Mouse (Mus musculus): ENCODE measurements at regions not wholly inside any gene's neighbourhood (a gene's known extent, or its start where the extent isn't known, plus 50 kb on each side); places are given as distances from the start of the nearest gene placed in this dataset.

DNA sequence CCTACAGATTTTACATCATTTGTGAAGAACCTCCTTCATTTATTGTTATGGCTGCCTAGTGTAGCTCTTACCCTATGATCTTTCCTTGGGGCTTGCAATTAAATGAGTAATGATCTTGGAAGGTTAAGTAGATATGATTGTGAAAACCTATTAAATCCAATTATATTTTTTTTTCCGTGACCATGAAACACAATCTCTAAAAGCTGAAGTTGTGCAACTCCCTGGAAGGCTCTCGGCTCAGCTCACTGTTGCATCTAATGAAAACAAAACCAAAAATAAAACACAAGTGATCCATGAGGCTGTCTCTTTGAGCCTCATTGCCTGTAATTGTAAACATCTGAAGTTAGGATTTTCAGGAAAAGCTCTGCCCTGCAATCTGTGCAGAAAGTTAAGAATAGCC is 169.7 kb upstream of the Prdm1 start:
- H3K36me3 ChIP-seq (ENCODE audit: control insufficient read depth, insufficient read depth, low read length): no peaks in the 10 kb centered on the region
- 71% methylated on average over 2 of the region's 2 CpGs for WGBS
- no peak for DNase-seq

DNA sequence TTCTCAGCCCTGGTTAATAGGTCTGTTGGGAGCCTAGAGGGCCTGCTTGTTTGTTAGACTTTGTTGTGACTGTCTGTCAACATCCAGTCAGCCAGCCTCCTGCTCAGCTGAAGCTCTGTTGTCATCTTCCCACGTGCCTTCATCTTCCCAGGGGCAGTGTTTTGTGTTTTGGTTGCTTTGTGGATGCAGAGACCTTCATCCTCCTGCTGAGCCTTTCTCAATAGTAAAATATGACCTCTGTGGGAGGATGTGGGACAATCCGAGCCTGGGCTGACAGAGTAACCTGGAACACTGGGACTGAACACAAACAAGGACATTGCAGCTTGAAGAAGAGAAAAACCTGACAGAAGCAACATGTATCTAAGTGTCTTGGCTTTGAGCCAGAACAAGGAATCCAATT is 168.7 kb upstream of the Prdm1 start:
- 62% methylated on average over 2 of the region's 2 CpGs for WGBS
- DNase-seq: no peak

More for the DNA sequence above, 169.7 kb upstream of the Prdm1 start:
- TF ChIP-seq POLR2A (IDR thresholded peaks at IDR 0.05; ENCODE audit: low read depth, low read length): no peak
- no peak for TF ChIP-seq CTCF (conservative IDR thresholded peaks at IDR 0.05; ENCODE audit: insufficient read depth, insufficient read length, low read depth, low read length)
- 0 out of 2 replicates have a peak, but pooled peaks cover 3% of the 10 kb centered on the region for H3K4me1 ChIP-seq (ENCODE audit: control insufficient read depth, insufficient read depth, low read length)
- H3K27ac ChIP-seq (ENCODE audit: insufficient read depth, low read depth, low read length): no peak overlapping the region
- H3K4me3 ChIP-seq (ENCODE audit: insufficient read depth, low read depth, low read length): no peak overlapping the region
- H3K27me3 ChIP-seq (replicated peaks; ENCODE audit: control insufficient read depth, insufficient read depth, low read length): no peaks in the 10 kb centered on the region

DNA sequence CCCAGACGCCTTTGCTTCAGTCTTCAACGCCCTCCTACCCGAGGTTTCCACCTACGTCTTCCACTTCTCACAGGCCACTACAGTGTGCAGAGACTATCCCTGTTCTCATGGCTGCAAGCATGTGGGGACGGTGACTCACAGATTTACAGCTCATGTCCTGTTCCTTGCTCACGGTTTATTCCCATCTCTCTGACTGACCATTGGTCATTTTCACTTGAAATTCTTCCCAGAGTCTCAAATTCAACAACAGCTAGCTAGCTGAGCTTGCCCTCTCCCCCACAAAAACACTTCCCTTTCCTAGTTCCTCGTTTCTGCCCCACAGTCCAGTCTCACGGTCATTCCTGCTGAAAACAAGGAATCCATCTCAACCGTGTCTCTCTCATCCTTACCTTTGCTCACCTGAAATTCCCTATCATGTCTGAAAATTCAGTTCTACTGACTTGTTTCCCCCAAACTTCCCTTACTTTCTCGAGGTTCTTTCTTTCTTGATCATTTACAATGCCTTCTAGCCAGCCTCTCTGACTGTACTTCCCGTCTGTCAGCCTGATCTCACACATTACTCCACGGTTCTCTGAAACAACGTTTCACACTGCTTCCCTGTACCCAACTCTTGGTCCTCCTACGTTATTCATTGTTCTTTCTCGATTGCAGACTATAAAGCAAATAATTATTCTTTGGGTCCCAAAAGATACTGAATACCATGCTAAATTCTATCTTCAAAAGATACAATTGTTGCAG is 163.5 kb upstream of the Prdm1 start:
- DNase-seq: no peak
- no peak for TF ChIP-seq CTCF (conservative IDR thresholded peaks at IDR 0.05; ENCODE audit: insufficient read depth, insufficient read length, low read depth, low read length)
- TF ChIP-seq POLR2A (IDR thresholded peaks at IDR 0.05; ENCODE audit: low read depth, low read length): no peak
- WGBS: 65% methylated on average over 15 of the region's 15 CpGs
- Histone ChIP-seq H3K27me3 (replicated peaks; ENCODE audit: control insufficient read depth, insufficient read depth, low read length) (no peaks in the 10 kb centered on the region), H3K36me3 (ENCODE audit: control insufficient read depth, insufficient read depth, low read length) (no peaks in the 10 kb centered on the region), H3K4me3 (ENCODE audit: insufficient read depth, low read depth, low read length) (no peak overlapping the region), H3K27ac (ENCODE audit: insufficient read depth, low read depth, low read length) (no peak overlapping the region), H3K4me1 (ENCODE audit: control insufficient read depth, insufficient read depth, low read length) (no peaks in the 10 kb centered on the region)

More for the DNA sequence above, 168.7 kb upstream of the Prdm1 start:
- Histone ChIP-seq H3K36me3 (ENCODE audit: control insufficient read depth, insufficient read depth, low read length) (no peaks in the 10 kb centered on the region), H3K4me3 (ENCODE audit: insufficient read depth, low read depth, low read length) (no peak overlapping the region), H3K27ac (ENCODE audit: insufficient read depth, low read depth, low read length) (no peak overlapping the region), H3K4me1 (ENCODE audit: control insufficient read depth, insufficient read depth, low read length) (no peaks in the 10 kb centered on the region), H3K27me3 (replicated peaks; ENCODE audit: control insufficient read depth, insufficient read depth, low read length) (no peaks in the 10 kb centered on the region)
- no peak for TF ChIP-seq POLR2A (IDR thresholded peaks at IDR 0.05; ENCODE audit: low read depth, low read length)
- TF ChIP-seq CTCF (conservative IDR thresholded peaks at IDR 0.05; ENCODE audit: insufficient read depth, insufficient read length, low read depth, low read length): no peak

DNA sequence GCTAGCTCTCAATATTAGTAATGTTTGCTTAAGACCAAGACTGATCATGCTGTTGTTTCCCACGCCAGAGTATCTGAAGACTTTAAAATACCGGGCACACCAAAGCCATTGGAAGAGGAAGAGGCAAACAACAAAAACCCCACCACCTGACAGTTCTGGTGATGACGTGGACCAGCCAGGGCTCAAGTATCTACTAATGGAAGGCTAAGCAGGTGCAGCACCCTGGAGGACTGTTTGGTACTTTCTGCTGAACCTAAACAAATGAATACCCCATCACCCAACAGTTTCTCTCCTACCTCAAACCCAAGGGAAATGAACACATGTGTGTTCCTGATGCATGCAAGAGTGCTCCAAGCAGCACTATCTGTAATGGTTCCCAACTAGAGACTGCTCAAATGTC is 160.3 kb upstream of the Prdm1 start:
- no peak for DNase-seq
- Histone ChIP-seq H3K4me3 (ENCODE audit: insufficient read depth, low read depth, low read length) (no peak overlapping the region), H3K36me3 (ENCODE audit: control insufficient read depth, insufficient read depth, low read length) (no peaks in the 10 kb centered on the region), H3K27ac (ENCODE audit: insufficient read depth, low read depth, low read length) (no peak overlapping the region), H3K4me1 (ENCODE audit: control insufficient read depth, insufficient read depth, low read length) (no peaks in the 10 kb centered on the region), H3K27me3 (replicated peaks; ENCODE audit: control insufficient read depth, insufficient read depth, low read length) (no peaks in the 10 kb centered on the region)
- TF ChIP-seq CTCF (conservative IDR thresholded peaks at IDR 0.05; ENCODE audit: insufficient read depth, insufficient read length, low read depth, low read length): no peak
- TF ChIP-seq POLR2A (IDR thresholded peaks at IDR 0.05; ENCODE audit: low read depth, low read length): no peak
- WGBS: 97% methylated on average over 3 of the region's 3 CpGs

DNA sequence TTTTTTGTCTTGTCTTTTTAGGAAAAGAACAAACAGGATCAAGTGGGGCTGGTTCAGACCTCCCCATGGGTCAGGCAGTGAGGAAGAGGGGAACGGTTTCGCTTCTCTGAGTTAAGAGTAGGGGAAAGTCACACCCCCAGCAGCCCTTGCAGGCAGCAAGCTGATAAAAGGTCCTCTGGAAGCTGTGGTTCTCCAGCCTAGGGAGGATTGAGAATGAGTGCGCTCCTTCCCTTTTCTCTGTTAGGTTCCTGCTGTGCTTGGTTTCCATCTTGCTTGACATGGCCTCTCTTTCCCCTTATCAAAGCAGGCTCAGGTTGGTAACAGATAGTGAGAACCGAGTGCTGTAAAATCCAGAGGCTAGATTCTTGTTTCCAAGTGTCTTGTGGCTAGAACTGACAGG is 157.8 kb upstream of the Prdm1 start:
- H3K27ac ChIP-seq (ENCODE audit: insufficient read depth, low read depth, low read length): no peak overlapping the region
- H3K4me3 ChIP-seq (ENCODE audit: insufficient read depth, low read depth, low read length): no peak overlapping the region
- no peaks in the 10 kb centered on the region for H3K36me3 ChIP-seq (ENCODE audit: control insufficient read depth, insufficient read depth, low read length)
- WGBS: 81% methylated on average over 4 of the region's 4 CpGs
- no peak for DNase-seq
- no peaks in the 10 kb centered on the region for H3K27me3 ChIP-seq (replicated peaks; ENCODE audit: control insufficient read depth, insufficient read depth, low read length)
- H3K4me1 ChIP-seq (ENCODE audit: control insufficient read depth, insufficient read depth, low read length): no peaks in the 10 kb centered on the region
- no peak for TF ChIP-seq CTCF (conservative IDR thresholded peaks at IDR 0.05; ENCODE audit: insufficient read depth, insufficient read length, low read depth, low read length)
- no peak for TF ChIP-seq POLR2A (IDR thresholded peaks at IDR 0.05; ENCODE audit: low read depth, low read length)

DNA sequence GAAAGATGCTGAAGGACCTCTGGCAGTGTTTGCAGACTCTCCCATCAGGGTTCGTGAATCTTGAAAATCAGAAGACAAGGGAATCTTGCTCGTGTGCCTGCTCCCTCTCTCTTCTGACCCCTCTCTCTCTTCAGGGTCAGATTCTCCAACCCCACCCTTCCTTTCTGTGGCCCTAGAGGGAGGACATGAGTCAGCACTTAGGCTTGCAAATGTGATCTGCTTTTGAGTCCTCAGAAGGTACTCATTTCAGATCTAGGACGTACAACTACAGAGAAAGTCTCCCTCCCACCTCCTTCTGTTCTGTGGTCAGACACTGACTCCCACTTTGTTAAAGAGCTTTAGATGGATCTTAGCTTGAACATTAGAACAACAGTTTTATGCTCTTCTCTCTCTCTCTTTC is 156.9 kb upstream of the Prdm1 start:
- TF ChIP-seq POLR2A (IDR thresholded peaks at IDR 0.05; ENCODE audit: low read depth, low read length) (no peak), CTCF (conservative IDR thresholded peaks at IDR 0.05; ENCODE audit: insufficient read depth, insufficient read length, low read depth, low read length) (no peak)
- no peaks in the 10 kb centered on the region for H3K36me3 ChIP-seq (ENCODE audit: control insufficient read depth, insufficient read depth, low read length)
- 69% methylated on average over 3 of the region's 3 CpGs for WGBS
- no peak for DNase-seq
- H3K4me1 ChIP-seq (ENCODE audit: control insufficient read depth, insufficient read depth, low read length): no peaks in the 10 kb centered on the region
- H3K27me3 ChIP-seq (replicated peaks; ENCODE audit: control insufficient read depth, insufficient read depth, low read length): no peaks in the 10 kb centered on the region
- no peak overlapping the region for H3K4me3 ChIP-seq (ENCODE audit: insufficient read depth, low read depth, low read length)
- no peak overlapping the region for H3K27ac ChIP-seq (ENCODE audit: insufficient read depth, low read depth, low read length)

DNA sequence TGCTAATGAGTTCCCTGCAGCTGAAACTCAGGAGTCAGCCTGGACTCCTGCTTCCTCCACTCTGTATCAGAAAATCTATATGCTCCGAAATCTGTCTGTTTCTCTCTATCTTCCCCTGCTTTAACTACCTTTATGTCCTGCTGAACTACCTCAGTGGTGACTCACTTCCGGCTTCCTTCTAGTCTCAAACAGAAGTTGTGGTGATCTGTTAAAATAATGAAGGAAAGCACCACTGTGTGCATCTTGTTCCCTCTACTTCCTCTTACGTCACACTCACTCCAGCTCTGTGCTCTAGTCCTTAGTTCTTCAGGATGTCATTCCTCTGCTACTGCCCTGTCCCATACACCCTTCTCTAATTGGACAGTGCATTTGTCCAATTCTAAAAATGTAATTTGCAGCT is 148.2 kb upstream of the Prdm1 start:
- Histone ChIP-seq H3K36me3 (ENCODE audit: control insufficient read depth, insufficient read depth, low read length) (no peaks in the 10 kb centered on the region), H3K4me1 (ENCODE audit: control insufficient read depth, insufficient read depth, low read length) (no peaks in the 10 kb centered on the region), H3K27me3 (replicated peaks; ENCODE audit: control insufficient read depth, insufficient read depth, low read length) (no peaks in the 10 kb centered on the region), H3K4me3 (ENCODE audit: insufficient read depth, low read depth, low read length) (no peak overlapping the region), H3K27ac (ENCODE audit: insufficient read depth, low read depth, low read length) (no peak overlapping the region)
- DNase-seq: no peak
- WGBS: 85% methylated on average over 3 of the region's 3 CpGs
- TF ChIP-seq POLR2A (IDR thresholded peaks at IDR 0.05; ENCODE audit: low read depth, low read length): no peak
- TF ChIP-seq CTCF (conservative IDR thresholded peaks at IDR 0.05; ENCODE audit: insufficient read depth, insufficient read length, low read depth, low read length): no peak

All from kidney, adult 2 months (tissue).